Mouse (Mus musculus): ENCODE data around the gene Grb7. TPM values are rescaled to one million over a fixed set of nuclear protein-coding genes. Genes with fewer than 3 reads are reported as not detected.

Gene Grb7
- polyA plus RNA-seq, 1 experiment from 2014 or later, result 0.60 TPM

DNA sequence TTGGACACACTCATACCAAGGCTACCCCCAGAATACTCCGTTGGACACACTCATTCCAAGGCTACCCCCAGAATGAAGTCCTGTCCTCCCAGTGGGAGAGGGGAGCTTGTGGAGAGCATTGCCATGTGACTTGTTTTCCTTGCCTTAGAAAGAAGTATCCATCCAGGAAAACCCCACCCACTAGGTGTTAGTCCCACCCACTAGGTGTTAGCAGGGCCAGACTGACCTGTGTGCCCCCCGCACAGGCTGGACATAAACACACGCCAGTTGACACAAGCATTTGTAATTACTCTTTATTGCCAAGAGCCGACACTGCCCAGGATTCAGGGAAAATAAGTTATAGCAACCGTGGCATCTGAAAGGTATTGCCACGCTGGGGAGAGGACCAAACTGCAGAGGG lies 8.8 kb upstream of the Grb7 start:
- H3K27ac ChIP-seq (ENCODE audit: low read depth, low read length), result no peak overlapping the region
- no peak overlapping the region for H3K4me2 ChIP-seq
- no peaks in the 10 kb centered on the region for H3K27me3 ChIP-seq (ENCODE audit: control insufficient read depth, insufficient read depth, low read length)
- ATAC-seq (ENCODE audit: low FRiP score) (no peak), DNase-seq (ENCODE audit: low spot score, missing footprints) (peak; percentile 54)
- peaks cover 7% of the 10 kb centered on the region; the same call in 1 of the 2 replicates for H3K4me1 ChIP-seq (ENCODE audit: control insufficient read depth, insufficient read depth, low read length)
- WGBS, result 89% methylated on average over 6 of the region's 6 CpGs
- H3K9me3 ChIP-seq (ENCODE audit: control insufficient read depth, low read length), result no peaks in the 10 kb centered on the region
- no peak overlapping the region for H3K4me3 ChIP-seq (ENCODE audit: low read depth, low read length)
- no peak overlapping the region for H3K9ac ChIP-seq (ENCODE audit: low read length)
- no peaks in the 10 kb centered on the region for H3K36me3 ChIP-seq (ENCODE audit: control insufficient read depth, insufficient read depth, low read length)

DNA sequence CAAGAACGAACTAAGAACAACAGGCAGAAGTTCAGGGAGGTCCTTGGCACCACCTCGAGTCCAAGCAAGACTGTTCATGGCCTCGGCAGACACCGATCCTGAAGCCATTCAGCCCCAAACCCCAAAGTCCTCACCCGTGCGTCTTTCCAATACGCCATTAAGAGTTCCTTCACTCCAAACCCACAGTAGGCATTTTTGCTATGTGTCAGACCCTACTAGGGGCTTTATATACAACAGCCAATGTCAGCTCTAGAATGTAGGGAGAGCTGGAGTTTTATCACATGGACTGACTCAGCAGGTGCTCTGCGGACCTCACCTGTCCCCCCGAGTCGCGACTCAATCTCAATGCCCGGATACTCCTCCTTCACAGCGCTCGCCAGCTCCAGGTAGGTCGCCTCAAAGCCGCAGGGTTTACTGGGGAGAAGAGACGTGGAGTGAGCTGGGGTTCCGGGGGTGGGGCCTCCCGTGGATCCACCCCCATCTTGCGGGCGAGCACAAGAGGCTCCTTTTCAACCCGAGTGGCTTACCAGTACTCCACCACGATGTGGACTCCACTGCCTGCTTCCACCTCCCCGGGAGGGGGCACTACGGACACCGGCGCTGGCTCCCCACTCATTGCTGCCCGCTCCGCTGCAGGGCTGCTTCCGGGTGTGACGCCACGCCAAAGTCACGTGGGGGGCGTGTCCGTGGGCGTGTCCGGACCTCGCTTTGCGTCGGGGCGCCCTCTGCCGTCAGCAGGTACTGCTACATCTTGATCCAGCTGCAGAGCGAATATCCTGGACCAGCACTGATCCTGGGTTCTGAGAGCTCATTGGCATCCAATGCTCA lies 7.6 kb upstream of the Grb7 start, which contains the start of gene Mien1:
Gene Mien1 (minus strand): TSS at position 661 of the 828 bp plus-strand sequence.
- peaks cover 7% of the 10 kb centered on the region; the same call in 1 of the 2 replicates for H3K4me1 ChIP-seq (ENCODE audit: control insufficient read depth, insufficient read depth, low read length)
- H3K4me3 ChIP-seq (ENCODE audit: low read depth, low read length), result peak within 1 kb of the TSS; percentile 70
- H3K9ac ChIP-seq (ENCODE audit: low read length), result peak within 1 kb of the TSS; percentile 62
- no peak within 1 kb of the TSS for H3K27ac ChIP-seq (ENCODE audit: low read depth, low read length)
- DNase-seq (ENCODE audit: low spot score, missing footprints) (peak; percentile 100), ATAC-seq (ENCODE audit: low FRiP score) (peak; percentile 91)
- H3K27me3 ChIP-seq (ENCODE audit: control insufficient read depth, insufficient read depth, low read length), result no peaks in the 10 kb centered on the region
- 3% methylated on average over 43 of the region's 43 CpGs for WGBS
- H3K9me3 ChIP-seq (ENCODE audit: control insufficient read depth, low read length), result no peaks in the 10 kb centered on the region
- H3K36me3 ChIP-seq (ENCODE audit: control insufficient read depth, insufficient read depth, low read length), result no peaks in the 10 kb centered on the region
- peak within 1 kb of the TSS; percentile 84 for H3K4me2 ChIP-seq

GRCm38 (mm10) chr11:98443688-98444087 lies 2.5 kb upstream of the Grb7 start:
- DNase-seq (ENCODE audit: low spot score, missing footprints), result no peak
- no peak overlapping the region for H3K27ac ChIP-seq (ENCODE audit: low read depth, low read length)
- no peak for ATAC-seq (ENCODE audit: low FRiP score)
- H3K27me3 ChIP-seq (ENCODE audit: control insufficient read depth, insufficient read depth, low read length), result peaks cover 12% of the 10 kb centered on the region
- 0 out of 2 replicates have a peak, but pooled peaks cover 2% of the 10 kb centered on the region for H3K4me1 ChIP-seq (ENCODE audit: control insufficient read depth, insufficient read depth, low read length)
- H3K9me3 ChIP-seq (ENCODE audit: control insufficient read depth, low read length), result no peaks in the 10 kb centered on the region
- H3K36me3 ChIP-seq (ENCODE audit: control insufficient read depth, insufficient read depth, low read length), result no peaks in the 10 kb centered on the region
- H3K9ac ChIP-seq (ENCODE audit: low read length), result no peak overlapping the region
- H3K4me3 ChIP-seq (ENCODE audit: low read depth, low read length), result no peak overlapping the region
- WGBS, result 93% methylated on average over 1 of the region's 1 CpGs
- no peak overlapping the region for H3K4me2 ChIP-seq

- ATAC-seq (ENCODE audit: low FRiP score), result no peak
- Histone ChIP-seq H3K4me3 (ENCODE audit: low read depth, low read length) (no peak overlapping the region), H3K36me3 (ENCODE audit: control insufficient read depth, insufficient read depth, low read length) (no peaks in the 10 kb centered on the region), H3K27me3 (ENCODE audit: control insufficient read depth, insufficient read depth, low read length) (peaks cover 12% of the 10 kb centered on the region), H3K4me2 (no peak overlapping the region), H3K27ac (ENCODE audit: low read depth, low read length) (no peak overlapping the region), H3K9me3 (ENCODE audit: control insufficient read depth, low read length) (no peaks in the 10 kb centered on the region), H3K9ac (ENCODE audit: low read length) (no peak overlapping the region), H3K4me1 (ENCODE audit: control insufficient read depth, insufficient read depth, low read length) (0 out of 2 replicates have a peak, but pooled peaks cover 2% of the 10 kb centered on the region)
- no peak for DNase-seq (ENCODE audit: low spot score, missing footprints)
- WGBS, result 60% methylated on average over 1 of the region's 1 CpGs
Observed at GRCm38 (mm10) chr11:98445238-98445637, 956 bp upstream of the Grb7 start.

DNA sequence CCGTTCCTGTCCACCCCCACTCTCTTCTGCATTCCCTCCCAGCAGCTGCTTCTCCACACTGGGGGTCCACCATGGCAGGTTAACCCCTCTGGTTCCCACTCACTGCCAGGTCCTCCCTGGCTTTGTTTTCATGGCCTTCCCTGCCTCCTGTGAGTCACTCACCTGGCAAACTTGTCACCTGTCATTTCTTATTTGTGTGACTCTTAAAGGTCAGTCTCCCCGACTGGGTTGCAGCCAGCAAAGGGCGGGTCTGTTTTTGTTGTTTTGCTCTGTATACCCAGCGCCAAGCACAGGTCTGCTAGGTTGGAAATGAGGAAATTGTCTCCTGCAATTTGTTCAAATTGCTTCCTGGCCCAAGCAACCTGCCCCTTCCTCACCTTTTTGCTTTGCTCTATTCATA lies 515 bp upstream of the Grb7 start:
- Histone ChIP-seq H3K4me3 (ENCODE audit: low read depth, low read length) (no peak overlapping the region), H3K4me1 (ENCODE audit: control insufficient read depth, insufficient read depth, low read length) (0 out of 2 replicates have a peak, but pooled peaks cover 2% of the 10 kb centered on the region), H3K27me3 (ENCODE audit: control insufficient read depth, insufficient read depth, low read length) (peaks cover 12% of the 10 kb centered on the region), H3K36me3 (ENCODE audit: control insufficient read depth, insufficient read depth, low read length) (no peaks in the 10 kb centered on the region), H3K9ac (ENCODE audit: low read length) (no peak overlapping the region), H3K4me2 (no peak overlapping the region), H3K27ac (ENCODE audit: low read depth, low read length) (no peak overlapping the region), H3K9me3 (ENCODE audit: control insufficient read depth, low read length) (no peaks in the 10 kb centered on the region)
- no peak for DNase-seq (ENCODE audit: low spot score, missing footprints)
- WGBS, result 54% methylated on average over 4 of the region's 4 CpGs
- no peak for ATAC-seq (ENCODE audit: low FRiP score)

DNA sequence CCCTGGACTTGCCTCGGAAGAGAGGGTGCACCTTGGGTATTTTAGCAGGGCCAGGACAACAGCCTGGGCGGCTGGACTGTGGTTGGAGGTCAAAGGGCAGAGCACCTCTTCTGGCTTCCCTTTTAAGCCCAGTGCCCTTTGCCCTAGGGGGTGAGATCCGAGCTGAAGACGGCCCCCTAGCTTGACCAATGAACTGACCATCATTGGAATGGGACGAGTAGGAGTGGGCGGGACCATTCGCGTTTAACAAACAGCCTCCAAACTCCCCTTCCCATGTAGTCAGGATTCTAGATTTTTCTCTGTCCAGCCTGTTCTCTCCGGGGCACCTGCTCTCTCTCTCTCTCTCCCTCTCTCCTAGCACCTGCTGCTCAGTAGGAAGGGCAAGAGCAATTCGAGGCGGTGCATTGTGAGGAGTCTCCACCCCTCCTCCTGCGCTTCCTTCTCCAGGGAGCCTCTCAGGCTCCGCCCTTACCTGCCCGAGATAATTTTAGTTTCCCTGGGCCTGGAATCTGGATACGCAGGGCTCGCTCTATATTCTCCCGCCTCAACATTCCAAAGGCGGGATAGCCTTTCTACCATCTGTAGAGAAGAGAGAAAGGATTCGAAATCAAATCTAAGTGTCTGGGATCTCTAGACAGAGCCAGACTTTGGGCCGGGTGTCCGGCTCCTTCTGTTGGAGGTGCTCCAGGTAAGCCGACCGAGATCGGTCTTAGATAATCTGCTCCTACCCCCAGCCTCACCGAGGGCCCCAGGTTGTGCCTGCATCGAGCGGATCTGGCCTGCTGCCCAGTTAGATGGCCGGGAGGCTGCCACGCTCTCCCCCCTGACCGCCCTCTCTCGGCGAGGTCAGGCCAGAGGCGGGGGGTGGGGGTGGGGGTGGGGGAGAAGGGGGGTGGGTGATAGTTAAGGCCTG lies 624 bp downstream of the Grb7 start:
- WGBS, result 2% methylated on average over 32 of the region's 33 CpGs
- ATAC-seq (ENCODE audit: low FRiP score) (no peak), DNase-seq (ENCODE audit: low spot score, missing footprints) (no peak)
- Histone ChIP-seq H3K4me2 (no peak overlapping the region), H3K27me3 (ENCODE audit: control insufficient read depth, insufficient read depth, low read length) (peaks cover 12% of the 10 kb centered on the region), H3K9ac (ENCODE audit: low read length) (no peak overlapping the region), H3K27ac (ENCODE audit: low read depth, low read length) (no peak overlapping the region), H3K4me3 (ENCODE audit: low read depth, low read length) (no peak overlapping the region), H3K9me3 (ENCODE audit: control insufficient read depth, low read length) (no peaks in the 10 kb centered on the region), H3K36me3 (ENCODE audit: control insufficient read depth, insufficient read depth, low read length) (no peaks in the 10 kb centered on the region), H3K4me1 (ENCODE audit: control insufficient read depth, insufficient read depth, low read length) (0 out of 2 replicates have a peak, but pooled peaks cover 2% of the 10 kb centered on the region)

DNA sequence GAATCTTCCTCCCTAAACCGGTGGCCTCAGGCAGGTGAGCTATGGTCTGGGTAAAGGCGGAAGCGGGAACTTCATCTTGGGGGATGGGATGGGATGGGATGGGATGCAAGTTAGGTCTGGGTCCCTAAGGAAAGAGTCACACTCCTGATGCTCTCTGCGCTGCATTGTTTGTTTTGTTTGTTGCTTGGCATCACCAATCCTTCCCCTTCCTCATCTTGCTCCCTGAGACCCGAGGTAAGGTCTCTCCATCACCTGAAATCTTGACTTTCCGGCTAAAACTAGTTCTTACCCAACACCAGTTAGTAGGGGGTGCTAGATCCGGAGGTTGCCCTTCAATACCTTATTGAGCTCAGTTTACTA lies 1.3 kb downstream of the Grb7 start:
- peak; percentile 83 for DNase-seq (ENCODE audit: low spot score, missing footprints)
- WGBS, result 11% methylated on average over 7 of the region's 7 CpGs

GRCm38 (mm10) chr11:98448191-98448790 lies 2.1 kb downstream of the Grb7 start:
- H3K27ac ChIP-seq (ENCODE audit: low read depth, low read length), result no peak overlapping the region
- peaks cover 12% of the 10 kb centered on the region for H3K27me3 ChIP-seq (ENCODE audit: control insufficient read depth, insufficient read depth, low read length)
- 41% methylated on average over 13 of the region's 13 CpGs for WGBS
- H3K4me1 ChIP-seq (ENCODE audit: control insufficient read depth, insufficient read depth, low read length), result 0 out of 2 replicates have a peak, but pooled peaks cover 2% of the 10 kb centered on the region
- no peaks in the 10 kb centered on the region for H3K9me3 ChIP-seq (ENCODE audit: control insufficient read depth, low read length)
- no peak overlapping the region for H3K4me2 ChIP-seq
- ATAC-seq (ENCODE audit: low FRiP score) (no peak), DNase-seq (ENCODE audit: low spot score, missing footprints) (no peak)
- H3K9ac ChIP-seq (ENCODE audit: low read length), result no peak overlapping the region
- H3K4me3 ChIP-seq (ENCODE audit: low read depth, low read length), result no peak overlapping the region
- H3K36me3 ChIP-seq (ENCODE audit: control insufficient read depth, insufficient read depth, low read length), result no peaks in the 10 kb centered on the region

More for the DNA sequence above, 1.3 kb downstream of the Grb7 start:
- ATAC-seq (ENCODE audit: low FRiP score), result no peak
- Histone ChIP-seq H3K9ac (ENCODE audit: low read length) (no peak overlapping the region), H3K4me2 (no peak overlapping the region), H3K27ac (ENCODE audit: low read depth, low read length) (no peak overlapping the region), H3K36me3 (ENCODE audit: control insufficient read depth, insufficient read depth, low read length) (no peaks in the 10 kb centered on the region), H3K27me3 (ENCODE audit: control insufficient read depth, insufficient read depth, low read length) (peaks cover 12% of the 10 kb centered on the region), H3K4me1 (ENCODE audit: control insufficient read depth, insufficient read depth, low read length) (0 out of 2 replicates have a peak, but pooled peaks cover 2% of the 10 kb centered on the region), H3K9me3 (ENCODE audit: control insufficient read depth, low read length) (no peaks in the 10 kb centered on the region), H3K4me3 (ENCODE audit: low read depth, low read length) (no peak overlapping the region)
